Mouse (Mus musculus) midbrain, embryonic 14.5 days (tissue): ENCODE data around the gene Ssbp3. TPM values are rescaled to one million over a fixed set of nuclear protein-coding genes. Genes with fewer than 3 reads are reported as not detected.

Source experiments
- ATAC-seq: fragments of 200-750 bp; cut with Nextera tagmentation; 2 replicates; pipeline ENCODE4 v1.8.0; 2017; ENCODE audit warnings: moderate number of reproducible peaks, moderate library complexity; ENCODE audit not compliant: low FRiP score, low TSS enrichment
- DNase-seq: peaks from one replicate; pipeline ENCODE4 v3.0.0-alpha.2; 2015
- H3K27ac ChIP-seq: fragments of 300-500 bp; sonication (generic); replicated peaks from 2 replicates; pipeline ENCODE4 v1.5.1; 2014; ENCODE audit warnings: mild to moderate bottlenecking, low read depth, low read length, moderate library complexity
- H3K27me3 ChIP-seq: fragments of 300-500 bp; sonication (generic); 2 replicates; pipeline ENCODE4 v1.6.1; 2014; ENCODE audit warnings: low read length, control low read depth, mixed read lengths; ENCODE audit not compliant: control insufficient read depth, insufficient read depth
- H3K36me3 ChIP-seq: fragments of 300-500 bp; sonication (generic); 2 replicates; pipeline ENCODE4 v1.6.1; 2014; ENCODE audit warnings: low read length, control low read depth; ENCODE audit not compliant: control insufficient read depth, insufficient read depth
- H3K4me1 ChIP-seq: fragments of 300-500 bp; sonication (generic); 2 replicates; pipeline ENCODE4 v1.6.1; 2014; ENCODE audit warnings: mild to moderate bottlenecking, antibody characterized with exemption, low read length, control low read depth; ENCODE audit not compliant: control insufficient read depth, insufficient read depth
- H3K4me2 ChIP-seq: fragments of 300-500 bp; sonication (generic); 2 replicates; pipeline ENCODE4 v1.6.1; 2014; ENCODE audit warnings: mild to moderate bottlenecking, low read length, moderate library complexity
- H3K4me3 ChIP-seq: fragments of 300-500 bp; sonication (generic); replicated peaks from 2 replicates; pipeline ENCODE4 v1.5.1; 2014; ENCODE audit warnings: low read depth, low read length
- H3K9ac ChIP-seq: fragments of 300-500 bp; sonication (generic); replicated peaks from 2 replicates; pipeline ENCODE4 v1.6.1; 2014; ENCODE audit warnings: mild to moderate bottlenecking, low read length, moderate library complexity
- H3K9me3 ChIP-seq: fragments of 300-500 bp; sonication (generic); 2 replicates; pipeline ENCODE4 v1.6.1; 2016; ENCODE audit warnings: low read length, control low read depth, mixed read lengths; ENCODE audit not compliant: control insufficient read depth
- WGBS: fragments of 180-500 bp; shearing (Covaris S2); extraction: QIAGEN DNeasy Blood & Tissue Kit; methylation state at CpG from one replicate; pipeline ENCODE4 v1.1.7; 2014; 5-methylcytosine and 5-hydroxymethylcytosine counted together
- polyA plus RNA-seq: library from polyadenylated mRNA; unstranded; fragments of >200 nt; fragmentation: Nextera tagmentation; extraction: Ambion mirVana; gene quantifications from 2 replicates; pipeline ENCODE4 v1.2.1, GENCODE M21; 2014

Ssbp3 gene
- polyA plus RNA-seq, 1 experiment from 2014 or later = 147 TPM

GRCm38 (mm10) chr4:107007359-107007758 is 96.9 kb downstream of the Ssbp3 start:
- no peaks in the 10 kb centered on the region for H3K9me3 ChIP-seq
- no peak overlapping the region for H3K27ac ChIP-seq
- H3K4me2 ChIP-seq = no peak overlapping the region
- H3K36me3 ChIP-seq = peaks cover 11% of the 10 kb centered on the region
- H3K4me3 ChIP-seq = no peak overlapping the region
- WGBS = 90% methylated on average over 8 of the region's 8 CpGs
- H3K9ac ChIP-seq = no peak overlapping the region
- H3K27me3 ChIP-seq = no peaks in the 10 kb centered on the region
- ATAC-seq (no peak), DNase-seq (no peak)
- peaks cover 21% of the 10 kb centered on the region for H3K4me1 ChIP-seq

GRCm38 (mm10) chr4:107008161-107008560 is 97.7 kb downstream of the Ssbp3 start:
- Histone ChIP-seq H3K4me3 (no peak overlapping the region), H3K27ac (no peak overlapping the region), H3K9ac (no peak overlapping the region), H3K27me3 (no peaks in the 10 kb centered on the region), H3K4me2 (no peak overlapping the region), H3K4me1 (peaks cover 14% of the 10 kb centered on the region; the same call in 1 of the 2 replicates), H3K36me3 (peaks cover 11% of the 10 kb centered on the region), H3K9me3 (no peaks in the 10 kb centered on the region)
- DNase-seq = no peak
- WGBS = 94% methylated on average over 2 of the region's 2 CpGs
- no peak for ATAC-seq

GRCm38 (mm10) chr4:107009548-107009947 is 99.0 kb downstream of the Ssbp3 start:
- H3K4me1 ChIP-seq = peaks cover 8% of the 10 kb centered on the region; the same call in 1 of the 2 replicates
- H3K9ac ChIP-seq = no peak overlapping the region
- no peak overlapping the region for H3K27ac ChIP-seq
- peaks cover 11% of the 10 kb centered on the region for H3K36me3 ChIP-seq
- ATAC-seq = no peak
- H3K4me2 ChIP-seq = no peak overlapping the region
- no peak for DNase-seq
- no peaks in the 10 kb centered on the region for H3K27me3 ChIP-seq
- no peak overlapping the region for H3K4me3 ChIP-seq
- no peaks in the 10 kb centered on the region for H3K9me3 ChIP-seq
- 88% methylated on average over 7 of the region's 7 CpGs for WGBS

- Histone ChIP-seq H3K36me3 (peaks cover 11% of the 10 kb centered on the region), H3K4me2 (no peak overlapping the region), H3K27me3 (no peaks in the 10 kb centered on the region), H3K9ac (no peak overlapping the region), H3K9me3 (no peaks in the 10 kb centered on the region), H3K4me3 (no peak overlapping the region), H3K4me1 (peaks cover 23% of the 10 kb centered on the region), H3K27ac (no peak overlapping the region)
- no peak for DNase-seq
- no peak for ATAC-seq
- 91% methylated on average over 8 of the region's 8 CpGs for WGBS
Measured at GRCm38 (mm10) chr4:107011325-107012004, 101.0 kb downstream of the Ssbp3 start.

GRCm38 (mm10) chr4:107012005-107012478 is 101.5 kb downstream of the Ssbp3 start:
- H3K27ac ChIP-seq = 0 out of 2 replicates have a peak overlapping the region, but pooled peaks have one; percentile 4
- no peak overlapping the region for H3K4me2 ChIP-seq
- no peak for ATAC-seq
- H3K4me1 ChIP-seq = peaks cover 29% of the 10 kb centered on the region
- no peak for DNase-seq
- H3K27me3 ChIP-seq = no peaks in the 10 kb centered on the region
- peaks cover 11% of the 10 kb centered on the region for H3K36me3 ChIP-seq
- WGBS = 71% methylated on average over 13 of the region's 13 CpGs
- no peak overlapping the region for H3K9ac ChIP-seq
- H3K9me3 ChIP-seq = no peaks in the 10 kb centered on the region
- H3K4me3 ChIP-seq = no peak overlapping the region

- Histone ChIP-seq H3K4me1 (peaks cover 34% of the 10 kb centered on the region), H3K9ac (no peak overlapping the region)
Measured at GRCm38 (mm10) chr4:107012574-107012973, 102.1 kb downstream of the Ssbp3 start.

GRCm38 (mm10) chr4:107013119-107013816 is 102.8 kb downstream of the Ssbp3 start:
- Histone ChIP-seq H3K4me3 (no peak overlapping the region), H3K4me1 (peaks cover 41% of the 10 kb centered on the region), H3K9ac (no peak overlapping the region), H3K27ac (no peak overlapping the region), H3K4me2 (no peak overlapping the region), H3K27me3 (no peaks in the 10 kb centered on the region), H3K36me3 (peaks cover 11% of the 10 kb centered on the region), H3K9me3 (no peaks in the 10 kb centered on the region)
- ATAC-seq = no peak
- DNase-seq = no peak
- WGBS = 88% methylated on average over 6 of the region's 6 CpGs

More at GRCm38 (mm10) chr4:107012574-107012973, 102.1 kb downstream of the Ssbp3 start:
- H3K27me3 ChIP-seq = no peaks in the 10 kb centered on the region
- H3K9me3 ChIP-seq = no peaks in the 10 kb centered on the region
- no peak overlapping the region for H3K4me3 ChIP-seq
- H3K4me2 ChIP-seq = no peak overlapping the region
- peaks cover 11% of the 10 kb centered on the region for H3K36me3 ChIP-seq
- DNase-seq (no peak), ATAC-seq (no peak)
- 91% methylated on average over 3 of the region's 3 CpGs for WGBS
- H3K27ac ChIP-seq = 0 out of 2 replicates have a peak overlapping the region, but pooled peaks have one; percentile 4

GRCm38 (mm10) chr4:107013817-107014260 is 103.3 kb downstream of the Ssbp3 start:
- ATAC-seq = no peak
- H3K4me3 ChIP-seq = no peak overlapping the region
- 83% methylated on average over 9 of the region's 9 CpGs for WGBS
- no peak overlapping the region for H3K27ac ChIP-seq
- H3K9me3 ChIP-seq = no peaks in the 10 kb centered on the region
- no peak overlapping the region for H3K4me2 ChIP-seq
- no peak overlapping the region for H3K9ac ChIP-seq
- H3K4me1 ChIP-seq = peaks cover 47% of the 10 kb centered on the region
- H3K36me3 ChIP-seq = peaks cover 11% of the 10 kb centered on the region
- no peaks in the 10 kb centered on the region for H3K27me3 ChIP-seq
- no peak for DNase-seq
